Mouse (Mus musculus) forebrain, embryonic 13.5 days (tissue): Measurements from ENCODE around the gene Stn1. TPM values are rescaled to one million over a fixed set of nuclear protein-coding genes. Genes with fewer than 3 reads are reported as not detected.

Experiments used
- ATAC-seq: fragments of 200-750 bp; cut with Nextera tagmentation; 2 replicates; pipeline ENCODE4 v1.8.0; 2017
- H3K27ac ChIP-seq: fragments of 300-500 bp; sonication (generic); 2 replicates; pipeline ENCODE4 v1.5.1; 2015; ENCODE audit warnings: inconsistent platforms, mild to moderate bottlenecking, moderate library complexity
- H3K27me3 ChIP-seq: fragments of 300-500 bp; sonication (generic); 2 replicates; pipeline ENCODE4 v1.6.1; 2015; ENCODE audit warnings: mild to moderate bottlenecking, inconsistent platforms
- H3K36me3 ChIP-seq: fragments of 300-500 bp; sonication (generic); 2 replicates; pipeline ENCODE4 v1.6.1; 2015; ENCODE audit warnings: mild to moderate bottlenecking, inconsistent platforms; ENCODE audit not compliant: poor library complexity, severe bottlenecking
- H3K4me1 ChIP-seq: fragments of 300-500 bp; sonication (generic); 2 replicates; pipeline ENCODE4 v1.6.1; 2015; ENCODE audit warnings: inconsistent platforms
- H3K4me2 ChIP-seq: fragments of 300-500 bp; sonication (generic); 2 replicates; pipeline ENCODE4 v1.6.1; 2015; ENCODE audit warnings: inconsistent platforms, mild to moderate bottlenecking, moderate library complexity
- H3K4me3 ChIP-seq: fragments of 300-500 bp; sonication (generic); 2 replicates; pipeline ENCODE4 v1.5.1; 2015; ENCODE audit warnings: mild to moderate bottlenecking, inconsistent platforms
- H3K9ac ChIP-seq: fragments of 300-500 bp; sonication (generic); 2 replicates; pipeline ENCODE4 v1.6.1; 2015; ENCODE audit warnings: mild to moderate bottlenecking, inconsistent platforms
- H3K9me3 ChIP-seq: fragments of 300-500 bp; sonication (generic); replicated peaks from 2 replicates; pipeline ENCODE4 v1.6.1; 2016; ENCODE audit warnings: inconsistent platforms
- WGBS: fragments of 180-500 bp; shearing (Covaris S2); methylation state at CpG from one replicate; pipeline ENCODE4 v1.1.7; 2015; 5-methylcytosine and 5-hydroxymethylcytosine counted together
- polyA plus RNA-seq: library from polyadenylated mRNA; unstranded; fragments of >200 nt; fragmentation: Nextera tagmentation; extraction: Ambion mirVana; gene quantifications from 2 replicates; pipeline ENCODE4 v1.2.1, GENCODE M21; 2015

The Stn1 gene
- polyA plus RNA-seq, 1 experiment from 2014 or later, result 39.0 TPM

GRCm38 (mm10) chr19:47488250-47488649 is 49.1 kb downstream of the Stn1 start:
- Histone ChIP-seq H3K27ac (no peak overlapping the region), H3K4me1 (peaks cover 24% of the 10 kb centered on the region), H3K4me2 (no peak overlapping the region), H3K36me3 (no peaks in the 10 kb centered on the region), H3K9me3 (0 out of 2 replicates have a peak, but pooled peaks cover 2% of the 10 kb centered on the region), H3K4me3 (no peak overlapping the region), H3K9ac (no peak overlapping the region), H3K27me3 (no peaks in the 10 kb centered on the region)
- 34% methylated on average over 4 of the region's 4 CpGs for WGBS
- ATAC-seq, result no peak

GRCm38 (mm10) chr19:47487572-47487971 is 49.7 kb downstream of the Stn1 start:
- 85% methylated on average over 9 of the region's 9 CpGs for WGBS
- Histone ChIP-seq H3K4me3 (no peak overlapping the region), H3K4me2 (no peak overlapping the region), H3K36me3 (no peaks in the 10 kb centered on the region), H3K9me3 (0 out of 2 replicates have a peak, but pooled peaks cover 2% of the 10 kb centered on the region), H3K4me1 (peaks cover 17% of the 10 kb centered on the region), H3K27ac (no peak overlapping the region), H3K27me3 (no peaks in the 10 kb centered on the region), H3K9ac (no peak overlapping the region)
- ATAC-seq, result no peak

GRCm38 (mm10) chr19:47485997-47486566 is 51.2 kb downstream of the Stn1 start:
- Histone ChIP-seq H3K4me2 (no peak overlapping the region), H3K4me1 (peaks cover 9% of the 10 kb centered on the region), H3K27ac (no peak overlapping the region), H3K27me3 (no peaks in the 10 kb centered on the region), H3K9ac (no peak overlapping the region), H3K9me3 (peaks cover 2% of the 10 kb centered on the region; the same call in 1 of the 2 replicates), H3K36me3 (no peaks in the 10 kb centered on the region), H3K4me3 (no peak overlapping the region)
- ATAC-seq, result no peak
- 49% methylated on average over 9 of the region's 9 CpGs for WGBS

- ATAC-seq, result peak; percentile 62; the same call in 1 of the 2 replicates
- peaks cover under 1% of the 10 kb centered on the region; the same call in 1 of the 2 replicates for H3K9me3 ChIP-seq
- H3K9ac ChIP-seq, result no peak overlapping the region
- H3K27ac ChIP-seq, result no peak overlapping the region
- H3K4me2 ChIP-seq, result no peak overlapping the region
- no peak overlapping the region for H3K4me3 ChIP-seq
- 76% methylated on average over 3 of the region's 3 CpGs for WGBS
- peaks cover 9% of the 10 kb centered on the region for H3K4me1 ChIP-seq
- H3K27me3 ChIP-seq, result no peaks in the 10 kb centered on the region
- H3K36me3 ChIP-seq, result no peaks in the 10 kb centered on the region
Measured at GRCm38 (mm10) chr19:47484110-47484509, 53.2 kb downstream of the Stn1 start.

GRCm38 (mm10) chr19:47483346-47483745 is 54.0 kb downstream of the Stn1 start:
- no peak overlapping the region for H3K9ac ChIP-seq
- no peak overlapping the region for H3K27ac ChIP-seq
- no peaks in the 10 kb centered on the region; the same call in 1 of the 2 replicates for H3K9me3 ChIP-seq
- H3K4me3 ChIP-seq, result no peak overlapping the region
- H3K27me3 ChIP-seq, result no peaks in the 10 kb centered on the region
- H3K4me2 ChIP-seq, result no peak overlapping the region
- WGBS, result 74% methylated on average over 3 of the region's 3 CpGs
- no peaks in the 10 kb centered on the region for H3K36me3 ChIP-seq
- H3K4me1 ChIP-seq, result peaks cover 9% of the 10 kb centered on the region
- ATAC-seq, result no peak

- H3K27ac ChIP-seq, result peak overlapping the region; percentile 76
- H3K9me3 ChIP-seq, result no peaks in the 10 kb centered on the region
- H3K36me3 ChIP-seq, result no peaks in the 10 kb centered on the region
- H3K4me3 ChIP-seq, result 0 out of 2 replicates have a peak overlapping the region, but pooled peaks have one; percentile 7
- 32% methylated on average over 3 of the region's 3 CpGs for WGBS
- H3K27me3 ChIP-seq, result no peaks in the 10 kb centered on the region
- no peak overlapping the region for H3K9ac ChIP-seq
- ATAC-seq, result peak; percentile 55; the same call in 1 of the 2 replicates
- H3K4me2 ChIP-seq, result peak overlapping the region; percentile 46
- peaks cover 27% of the 10 kb centered on the region for H3K4me1 ChIP-seq
Measured at GRCm38 (mm10) chr19:47473453-47473852, 63.9 kb downstream of the Stn1 start.

GRCm38 (mm10) chr19:47472881-47473400 is 64.4 kb downstream of the Stn1 start:
- Histone ChIP-seq H3K9me3 (no peaks in the 10 kb centered on the region), H3K27ac (peak overlapping the region; percentile 76), H3K4me2 (peak overlapping the region; percentile 46), H3K9ac (0 out of 2 replicates have a peak overlapping the region, but pooled peaks have one; percentile 37), H3K4me1 (peaks cover 28% of the 10 kb centered on the region), H3K4me3 (peak overlapping the region; percentile 7; the same call in 1 of the 2 replicates), H3K36me3 (no peaks in the 10 kb centered on the region), H3K27me3 (no peaks in the 10 kb centered on the region)
- 11% methylated on average over 15 of the region's 15 CpGs for WGBS
- peak; percentile 82 for ATAC-seq

GRCm38 (mm10) chr19:47471808-47472207 is 65.5 kb downstream of the Stn1 start:
- ATAC-seq, result no peak
- H3K4me1 ChIP-seq, result peaks cover 28% of the 10 kb centered on the region
- no peak overlapping the region for H3K4me3 ChIP-seq
- H3K27ac ChIP-seq, result no peak overlapping the region
- no peaks in the 10 kb centered on the region for H3K9me3 ChIP-seq
- H3K27me3 ChIP-seq, result no peaks in the 10 kb centered on the region
- no peak overlapping the region for H3K4me2 ChIP-seq
- H3K9ac ChIP-seq, result no peak overlapping the region
- H3K36me3 ChIP-seq, result no peaks in the 10 kb centered on the region
- WGBS, result 83% methylated on average over 4 of the region's 4 CpGs

- no peak overlapping the region for H3K4me2 ChIP-seq
- H3K9ac ChIP-seq, result no peak overlapping the region
- no peaks in the 10 kb centered on the region for H3K27me3 ChIP-seq
- no peaks in the 10 kb centered on the region for H3K9me3 ChIP-seq
- H3K36me3 ChIP-seq, result no peaks in the 10 kb centered on the region
- WGBS, result 49% methylated on average over 3 of the region's 3 CpGs
- ATAC-seq, result no peak
- H3K27ac ChIP-seq, result no peak overlapping the region
- peaks cover 33% of the 10 kb centered on the region for H3K4me1 ChIP-seq
- H3K4me3 ChIP-seq, result no peak overlapping the region
Measured at GRCm38 (mm10) chr19:47468750-47469149, 68.6 kb downstream of the Stn1 start.

GRCm38 (mm10) chr19:47466775-47467174 is 70.5 kb downstream of the Stn1 start:
- Histone ChIP-seq H3K27ac (no peak overlapping the region), H3K27me3 (no peaks in the 10 kb centered on the region), H3K9me3 (no peaks in the 10 kb centered on the region), H3K4me1 (peaks cover 35% of the 10 kb centered on the region), H3K4me2 (no peak overlapping the region), H3K9ac (no peak overlapping the region), H3K36me3 (0 out of 2 replicates have a peak, but pooled peaks cover 2% of the 10 kb centered on the region), H3K4me3 (no peak overlapping the region)
- 87% methylated on average over 8 of the region's 8 CpGs for WGBS
- no peak for ATAC-seq

GRCm38 (mm10) chr19:47465467-47465866 is 71.8 kb downstream of the Stn1 start:
- no peak overlapping the region for H3K4me2 ChIP-seq
- no peak for ATAC-seq
- H3K4me1 ChIP-seq, result peaks cover 43% of the 10 kb centered on the region
- H3K4me3 ChIP-seq, result no peak overlapping the region
- no peak overlapping the region for H3K9ac ChIP-seq
- 69% methylated on average over 9 of the region's 9 CpGs for WGBS
- H3K27ac ChIP-seq, result no peak overlapping the region; the same call in 1 of the 2 replicates
- H3K27me3 ChIP-seq, result no peaks in the 10 kb centered on the region
- no peaks in the 10 kb centered on the region for H3K9me3 ChIP-seq
- H3K36me3 ChIP-seq, result 0 out of 2 replicates have a peak, but pooled peaks cover 7% of the 10 kb centered on the region

- H3K36me3 ChIP-seq, result 0 out of 2 replicates have a peak, but pooled peaks cover 7% of the 10 kb centered on the region
- no peaks in the 10 kb centered on the region for H3K27me3 ChIP-seq
- peaks cover 50% of the 10 kb centered on the region for H3K4me1 ChIP-seq
- H3K4me3 ChIP-seq, result peak within 1 kb of the TSS; percentile 77
- peak within 1 kb of the TSS; percentile 94 for H3K4me2 ChIP-seq
- peak; percentile 90 for ATAC-seq
- peak within 1 kb of the TSS; percentile 82 for H3K27ac ChIP-seq
- no peaks in the 10 kb centered on the region for H3K9me3 ChIP-seq
- H3K9ac ChIP-seq, result peak within 1 kb of the TSS; percentile 89
- WGBS, result 2% methylated on average over 52 of the region's 70 CpGs
Measured at GRCm38 (mm10) chr19:47464304-47465241, 72.7 kb downstream of the Stn1 start, which contains the start of gene Sh3pxd2a. TSS of gene Sh3pxd2a (minus strand) at chr19:47464401.
